Mouse (Mus musculus) heart, embryonic 14.5 days (tissue): ENCODE data around the gene Chad. TPM values are rescaled to one million over a fixed set of nuclear protein-coding genes. Genes with fewer than 3 reads are reported as not detected.
A peak's percentile ranks its signal among the peaks of the same experiment; 100 is the strongest.

ENCODE experiments used
- ATAC-seq: fragments of 200-750 bp; cut with Nextera tagmentation; 2 replicates; pipeline ENCODE4 v1.8.0; 2017; ENCODE audit warnings: low read depth, moderate TSS enrichment; ENCODE audit not compliant: insufficient number of reproducible peaks, insufficient read depth, low FRiP score
- H3K27ac ChIP-seq, 2 experiments: fragments of 200-500 bp in 1 of 2; fragments of 300-500 bp in 1 of 2; sonication (generic) in 1 of 2; replicated peaks in 1 of 2; 2 replicates each; pipeline ENCODE4 v1.5.1; 2012 to 2014; ENCODE audit warnings: low read depth in 2 of 2, low read length in 2 of 2, control low read depth in 1 of 2, mild to moderate bottlenecking in 1 of 2, mixed read lengths in 1 of 2; ENCODE audit not compliant: control insufficient read depth in 1 of 2, insufficient read depth in 1 of 2
- H3K27me3 ChIP-seq: fragments of 300-500 bp; sonication (generic); 2 replicates; pipeline ENCODE4 v1.6.1; 2014; ENCODE audit warnings: mild to moderate bottlenecking, low read length, control low read depth; ENCODE audit not compliant: control insufficient read depth, insufficient read depth
- H3K36me3 ChIP-seq: fragments of 300-500 bp; sonication (generic); 2 replicates; pipeline ENCODE4 v1.6.1; 2014; ENCODE audit warnings: mild to moderate bottlenecking, control low read depth, low read length, mixed read lengths; ENCODE audit not compliant: control insufficient read depth, insufficient read depth
- H3K4me1 ChIP-seq, 2 experiments: fragments of 200-500 bp in 1 of 2; fragments of 300-500 bp in 1 of 2; sonication (generic) in 1 of 2; 2 replicates each; pipeline ENCODE4 v1.6.1; 2012 to 2014; ENCODE audit warnings: low read length in 2 of 2, control low read depth in 1 of 2, mixed read lengths in 1 of 2; ENCODE audit not compliant: control insufficient read depth in 2 of 2, insufficient read depth in 2 of 2
- H3K4me2 ChIP-seq: fragments of 300-500 bp; sonication (generic); 2 replicates; pipeline ENCODE4 v1.6.1; 2014; ENCODE audit warnings: mild to moderate bottlenecking, low read length
- H3K4me3 ChIP-seq, 2 experiments: fragments of 200-500 bp in 1 of 2; fragments of 300-500 bp in 1 of 2; sonication (generic) in 1 of 2; 2 replicates each; pipeline ENCODE4 v1.5.1; 2012 to 2014; ENCODE audit warnings: low read length in 2 of 2, mild to moderate bottlenecking in 2 of 2, control low read depth in 1 of 2, low read depth in 1 of 2, moderate library complexity in 1 of 2; ENCODE audit not compliant: control insufficient read depth in 1 of 2, insufficient read depth in 1 of 2
- H3K9ac ChIP-seq: fragments of 300-500 bp; sonication (generic); 2 replicates; pipeline ENCODE4 v1.6.1; 2014; ENCODE audit warnings: mild to moderate bottlenecking, low read length
- H3K9me3 ChIP-seq: fragments of 300-500 bp; sonication (generic); 2 replicates; pipeline ENCODE4 v1.6.1; 2016; ENCODE audit warnings: low read length, control low read depth; ENCODE audit not compliant: control insufficient read depth
- WGBS: fragments of 180-500 bp; shearing (Covaris S2); extraction: QIAGEN DNeasy Blood & Tissue Kit; methylation state at CpG from one replicate; pipeline ENCODE4 v1.1.7; 2014; 5-methylcytosine and 5-hydroxymethylcytosine counted together
- polyA plus RNA-seq: library from polyadenylated mRNA; unstranded; fragments of >200 nt; fragmentation: Nextera tagmentation; extraction: Ambion mirVana; gene quantifications from 2 replicates; pipeline ENCODE4 v1.2.1, GENCODE M21; 2014

The Chad gene
- polyA plus RNA-seq, 1 experiment from 2014 or later = 0.42 TPM

- H3K27ac ChIP-seq = peak within 1 kb of the TSS in 1 of 2 experiments; percentile 20; a peak in 1 of 4 replicates
- no peaks in the 10 kb centered on the region for H3K27me3 ChIP-seq
- no peaks in the 10 kb centered on the region for H3K36me3 ChIP-seq
- peak; percentile 79 for ATAC-seq
- H3K4me2 ChIP-seq = peak within 1 kb of the TSS; percentile 80
- peak within 1 kb of the TSS; percentile 75 for H3K9ac ChIP-seq
- H3K9me3 ChIP-seq = no peaks in the 10 kb centered on the region
- peaks cover 4 to 5% of the 10 kb centered on the region in 2 experiments for H3K4me1 ChIP-seq
- WGBS = under 1% methylated on average over 52 of the region's 52 CpGs
- H3K4me3 ChIP-seq = peak within 1 kb of the TSS; percentile 57 to 64
These were observed 36.8 kb downstream of the Chad start, which contains the start of gene Acsf2 for GRCm38 (mm10) chr11:94601321-94602281. Gene Acsf2 (minus strand): TSS chr11:94601871.

- no peak for ATAC-seq
- no peaks in the 10 kb centered on the region for H3K36me3 ChIP-seq
- H3K4me1 ChIP-seq = peaks cover 4 to 5% of the 10 kb centered on the region in 2 experiments
- peak overlapping the region; percentile 75 for H3K9ac ChIP-seq
- H3K9me3 ChIP-seq = no peaks in the 10 kb centered on the region
- 0 out of 4 replicates have a peak overlapping the region, but pooled peaks of 1 of the 2 experiments have one; percentile 20 for H3K27ac ChIP-seq
- peak overlapping the region in 1 of 2 experiments; percentile 57; a peak in 2 of 4 replicates for H3K4me3 ChIP-seq
- H3K27me3 ChIP-seq = no peaks in the 10 kb centered on the region
- WGBS = 61% methylated on average over 11 of the region's 11 CpGs
- peak overlapping the region; percentile 80 for H3K4me2 ChIP-seq
These were observed 37.6 kb downstream of the Chad start for GRCm38 (mm10) chr11:94602356-94602955.

DNA sequence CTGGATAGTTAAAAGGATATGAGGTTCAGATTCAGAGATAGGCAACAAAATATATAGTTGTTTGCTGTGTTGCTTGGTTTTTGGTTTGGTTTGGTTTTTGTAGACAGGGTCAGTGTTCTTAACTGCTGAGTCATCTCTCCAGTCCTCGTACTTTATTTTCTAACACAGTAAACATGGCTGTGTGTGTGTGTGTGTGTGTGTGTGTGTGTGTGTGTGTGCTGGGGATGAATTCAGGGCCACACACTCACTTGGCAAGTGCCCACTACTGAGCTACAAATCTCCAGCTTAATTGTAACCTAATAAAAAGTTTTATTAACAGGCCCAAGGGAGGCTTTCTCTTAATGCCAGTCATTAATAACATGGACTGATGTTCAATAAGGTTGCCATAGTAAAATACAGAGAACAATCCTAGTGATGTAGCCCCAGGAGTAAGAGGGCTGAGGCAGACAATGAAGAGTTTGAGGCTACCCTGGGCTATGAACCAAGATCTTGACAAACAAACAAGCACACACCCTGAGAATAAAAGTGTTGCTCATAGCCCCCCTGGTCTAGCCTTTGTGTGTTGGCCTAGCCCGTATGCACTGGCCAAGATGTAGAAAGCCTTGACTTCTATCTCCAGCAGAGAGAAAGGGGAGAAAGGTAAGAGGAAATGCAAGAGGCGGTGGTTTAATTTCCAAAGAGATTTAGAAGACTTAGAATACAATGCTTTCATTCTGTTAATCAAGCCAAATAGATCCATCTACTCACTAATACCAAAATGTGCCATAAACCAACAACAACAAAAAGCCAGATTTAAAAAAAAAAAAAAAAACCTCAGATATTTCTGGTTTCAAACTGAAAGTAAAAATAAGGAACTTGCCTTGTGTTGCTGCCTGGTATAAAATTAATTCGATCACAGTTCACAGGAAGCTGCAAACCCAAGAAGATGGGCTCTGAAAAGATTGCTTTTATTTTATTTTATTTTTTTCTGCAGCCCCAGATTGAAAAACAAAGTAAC is 46.2 kb downstream of the Chad start:
- Histone ChIP-seq H3K9me3 (no peaks in the 10 kb centered on the region), H3K4me2 (no peak overlapping the region), H3K4me1 (no peaks in the 10 kb centered on the region), H3K9ac (no peak overlapping the region), H3K36me3 (no peaks in the 10 kb centered on the region), H3K27ac (no peak overlapping the region), H3K27me3 (no peaks in the 10 kb centered on the region; the same call in 1 of the 2 replicates), H3K4me3 (no peak overlapping the region)
- 76% methylated on average over 4 of the region's 4 CpGs for WGBS
- no peak for ATAC-seq

DNA sequence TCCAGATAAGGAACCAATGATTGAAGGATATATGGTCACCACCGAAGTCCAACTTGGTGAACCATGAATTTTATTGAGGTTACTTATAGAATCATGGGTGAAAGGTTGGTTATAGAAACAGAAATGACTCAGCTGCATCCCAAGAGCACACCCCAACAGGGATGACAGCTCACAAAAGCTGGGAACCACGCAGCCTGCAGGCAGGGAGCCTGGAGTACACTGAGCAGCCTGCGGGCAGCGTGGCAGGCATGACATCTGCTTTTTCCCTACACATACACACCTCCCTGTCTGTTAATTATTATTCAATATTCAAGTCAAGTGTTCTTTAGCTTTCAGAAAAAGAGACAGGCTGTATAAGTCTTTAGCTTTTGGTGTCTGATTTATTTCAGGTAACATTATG is 49.8 kb downstream of the Chad start:
- Histone ChIP-seq H3K27ac (no peak overlapping the region), H3K9ac (no peak overlapping the region), H3K36me3 (no peaks in the 10 kb centered on the region), H3K4me3 (no peak overlapping the region), H3K4me1 (no peaks in the 10 kb centered on the region), H3K27me3 (no peaks in the 10 kb centered on the region; the same call in 1 of the 2 replicates), H3K9me3 (no peaks in the 10 kb centered on the region), H3K4me2 (no peak overlapping the region)
- ATAC-seq = no peak
- WGBS = 67% methylated on average over 4 of the region's 4 CpGs

DNA sequence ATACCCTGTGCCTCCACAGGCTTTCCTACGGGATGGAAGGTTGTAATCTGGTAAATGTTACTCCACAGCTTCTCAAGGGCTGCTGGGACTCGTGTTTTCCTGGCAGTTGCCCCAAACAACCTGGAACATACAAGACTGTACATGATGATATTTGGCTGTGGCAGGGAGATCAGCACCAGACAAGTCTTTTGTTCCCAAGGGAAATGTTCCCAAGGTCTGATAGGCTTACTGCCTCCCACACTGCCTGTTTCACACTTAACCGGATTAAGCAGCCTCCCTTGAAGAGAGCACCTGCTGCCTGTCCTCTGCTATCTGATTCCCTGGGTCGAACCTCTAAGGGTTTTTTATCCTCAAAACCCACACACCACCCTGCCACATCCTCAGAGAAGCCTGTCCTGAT is 50.6 kb downstream of the Chad start:
- Histone ChIP-seq H3K4me1 (no peaks in the 10 kb centered on the region), H3K9me3 (no peaks in the 10 kb centered on the region), H3K27ac (no peak overlapping the region), H3K36me3 (no peaks in the 10 kb centered on the region), H3K9ac (no peak overlapping the region), H3K27me3 (no peaks in the 10 kb centered on the region; the same call in 1 of the 2 replicates), H3K4me3 (no peak overlapping the region), H3K4me2 (no peak overlapping the region)
- 13% methylated on average over 4 of the region's 4 CpGs for whole genome bisulfite sequencing
- no peak for ATAC-seq

GRCm38 (mm10) chr11:94617646-94618045 is 52.8 kb downstream of the Chad start:
- H3K4me3 ChIP-seq = no peak overlapping the region
- H3K9me3 ChIP-seq = no peaks in the 10 kb centered on the region
- H3K9ac ChIP-seq = no peak overlapping the region
- no peaks in the 10 kb centered on the region for H3K36me3 ChIP-seq
- ATAC-seq = no peak
- WGBS = 84% methylated on average over 2 of the region's 2 CpGs
- no peak overlapping the region for H3K4me2 ChIP-seq
- no peak overlapping the region for H3K27ac ChIP-seq
- no peaks in the 10 kb centered on the region for H3K4me1 ChIP-seq
- no peaks in the 10 kb centered on the region; the same call in 1 of the 2 replicates for H3K27me3 ChIP-seq
